7 mouse cellular contexts compared by ENCODE assay signal in the genomic region with DNA sequence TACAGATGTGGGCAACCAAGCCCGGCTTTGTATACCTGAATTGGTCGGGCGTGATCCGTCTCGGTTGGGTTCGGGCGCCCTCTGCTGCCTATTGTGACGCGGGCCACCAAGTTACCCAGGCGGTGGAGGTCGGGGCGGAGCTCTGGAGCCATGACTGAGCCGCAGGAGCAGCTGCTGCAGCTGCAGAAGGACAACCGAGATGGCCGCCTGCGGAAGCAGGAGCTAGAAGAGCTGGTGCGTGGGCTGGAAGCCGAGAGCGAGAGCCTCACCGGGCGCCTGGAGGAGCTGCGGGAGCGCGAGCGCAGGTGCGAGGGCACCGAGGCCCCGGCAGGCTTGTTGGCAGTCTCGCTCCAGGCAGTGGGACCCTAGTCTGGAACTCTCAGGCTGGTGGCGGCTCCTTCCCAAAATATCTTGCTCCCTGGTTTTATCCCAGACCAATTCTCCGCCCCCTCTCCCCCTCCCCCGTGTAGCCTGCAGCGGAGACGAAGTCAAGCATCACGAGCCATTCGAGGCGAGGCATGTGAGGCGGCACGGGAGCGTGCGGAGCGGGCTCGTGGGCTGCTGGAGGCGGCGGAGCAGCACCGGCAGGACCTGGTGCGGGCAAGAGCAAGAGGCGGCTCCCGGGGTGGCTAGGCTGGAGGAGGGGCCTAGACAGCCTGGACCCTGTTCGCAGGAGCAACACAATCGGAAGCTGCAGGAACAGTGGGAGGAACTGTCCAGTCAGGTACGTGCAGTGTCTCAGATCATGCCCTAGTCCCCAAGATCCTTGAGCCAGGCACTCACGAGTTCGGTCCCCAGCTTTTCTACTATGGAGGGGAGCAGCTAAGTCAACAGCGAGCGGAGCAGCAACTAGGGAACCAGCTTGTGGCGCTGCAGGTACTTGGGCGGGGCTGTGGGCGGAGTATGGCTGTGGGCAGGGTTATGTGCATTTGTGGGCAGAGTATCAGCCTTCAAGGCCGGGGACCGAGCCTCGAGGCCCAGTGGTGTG. TPM values are rescaled to one million over a fixed set of nuclear protein-coding genes. Genes with fewer than 3 reads are reported as not detected.
DNase-seq lines count a peak whose midpoint lies in the region; ATAC-seq and TF ChIP-seq lines count a peak whose summit lies in the region.

No protein-coding gene starts in this region.

- peak; percentile 85 for ATAC-seq in embryonic facial prominence, embryonic 12.5 days (ENCODE audit: insufficient number of reproducible peaks, insufficient read depth, low FRiP score, low TSS enrichment)
- peak; percentile 85 for ATAC-seq in limb, embryonic 12.5 days (ENCODE audit: insufficient number of reproducible peaks, insufficient read depth, low FRiP score, low TSS enrichment, low read depth)
- ATAC-seq in midbrain, embryonic 15.5 days (replicated peaks) = peak; percentile 90

- H3K27me3 ChIP-seq in embryonic facial prominence, embryonic 12.5 days = peaks cover 32% of the 10 kb centered on the region
- H3K27me3 ChIP-seq in kidney, adult 2 months (replicated peaks; ENCODE audit: control insufficient read depth, insufficient read depth, low read length) = no peaks in the 10 kb centered on the region
- peaks cover 34% of the 10 kb centered on the region for H3K27me3 ChIP-seq in limb, embryonic 12.5 days
- peaks cover 29% of the 10 kb centered on the region for H3K27me3 ChIP-seq in midbrain, embryonic 15.5 days (replicated peaks)
- H3K27me3 ChIP-seq in spleen, adult 2 months (ENCODE audit: control insufficient read depth, insufficient read depth, low read length) = no peaks in the 10 kb centered on the region

- no peaks in the 10 kb centered on the region for H3K9me3 ChIP-seq in embryonic facial prominence, embryonic 12.5 days
- no peaks in the 10 kb centered on the region for H3K9me3 ChIP-seq in limb, embryonic 12.5 days
- no peaks in the 10 kb centered on the region for H3K9me3 ChIP-seq in midbrain, embryonic 15.5 days

- peaks cover 18% of the 10 kb centered on the region; the same call in 1 of the 2 replicates for H3K36me3 ChIP-seq in embryonic facial prominence, embryonic 12.5 days
- no peaks in the 10 kb centered on the region; the same call in 1 of the 2 replicates for H3K36me3 ChIP-seq in kidney, adult 2 months (ENCODE audit: control insufficient read depth, insufficient read depth, low read length)
- H3K36me3 ChIP-seq in limb, embryonic 12.5 days = peaks cover 27% of the 10 kb centered on the region
- H3K36me3 ChIP-seq in midbrain, embryonic 15.5 days (replicated peaks) = peaks cover 10% of the 10 kb centered on the region; the same call in 1 of the 2 replicates
- H3K36me3 ChIP-seq in spleen, adult 2 months (ENCODE audit: control insufficient read depth, insufficient read depth, low read length) = peaks cover 5% of the 10 kb centered on the region; the same call in 1 of the 2 replicates

- H3K9ac ChIP-seq in embryonic facial prominence, embryonic 12.5 days = peak overlapping the region; percentile 35
- peak overlapping the region; percentile 56 for H3K9ac ChIP-seq in limb, embryonic 12.5 days (replicated peaks)
- peak overlapping the region; percentile 48 for H3K9ac ChIP-seq in midbrain, embryonic 15.5 days

- peak overlapping the region; percentile 86 for H3K4me2 ChIP-seq in embryonic facial prominence, embryonic 12.5 days (replicated peaks)
- peak overlapping the region; percentile 90 for H3K4me2 ChIP-seq in limb, embryonic 12.5 days
- peak overlapping the region; percentile 75 for H3K4me2 ChIP-seq in midbrain, embryonic 15.5 days

- peak; percentile 93 for DNase-seq in adrenal gland, postnatal 25 days
- peak; percentile 94 to 97 for DNase-seq in heart, adult 18-20 months
- DNase-seq in kidney, adult 2 months = peak; percentile 96
- DNase-seq in spleen, adult 2 months (ENCODE audit: low read depth in 1 of 2, low spot score in 2 of 2) = peak; percentile 71 to 92

- H3K27ac ChIP-seq in embryonic facial prominence, embryonic 12.5 days = no peak overlapping the region
- peak overlapping the region; percentile 26; the same call in 1 of the 2 replicates for H3K27ac ChIP-seq in kidney, adult 2 months (ENCODE audit: insufficient read depth, low read depth, low read length)
- H3K27ac ChIP-seq in limb, embryonic 12.5 days = 0 out of 2 replicates have a peak overlapping the region, but pooled peaks have one; percentile 53
- H3K27ac ChIP-seq in midbrain, embryonic 15.5 days = peak overlapping the region; percentile 82
- peak overlapping the region; percentile 31; the same call in 1 of the 2 replicates for H3K27ac ChIP-seq in spleen, adult 2 months (ENCODE audit: insufficient read depth, low read length)

- no peak for TF ChIP-seq POLR2A in kidney, adult 2 months (IDR thresholded peaks at IDR 0.05; ENCODE audit: low read depth, low read length)
- TF ChIP-seq POLR2A in spleen, adult 2 months (IDR thresholded peaks at IDR 0.05; ENCODE audit: low read depth, low read length) = no peak

- peak overlapping the region; percentile 55 for H3K4me3 ChIP-seq in embryonic facial prominence, embryonic 12.5 days
- peak overlapping the region; percentile 61 for H3K4me3 ChIP-seq in kidney, adult 2 months (ENCODE audit: insufficient read depth, low read depth, low read length)
- H3K4me3 ChIP-seq in limb, embryonic 12.5 days (replicated peaks) = peak overlapping the region; percentile 56
- peak overlapping the region; percentile 46 for H3K4me3 ChIP-seq in midbrain, embryonic 15.5 days
- H3K4me3 ChIP-seq in spleen, adult 2 months (ENCODE audit: extremely low read depth, insufficient read depth, insufficient read length) = peak overlapping the region; percentile 78

- WGBS in embryonic facial prominence, embryonic 12.5 days = under 1% methylated on average over 62 of the region's 62 CpGs
- 1% methylated on average over 62 of the region's 62 CpGs for WGBS in kidney, adult 2 months
- under 1% methylated on average over 62 of the region's 62 CpGs for WGBS in limb, embryonic 12.5 days
- WGBS in midbrain, embryonic 15.5 days = under 1% methylated on average over 62 of the region's 62 CpGs
- under 1% methylated on average over 61 of the region's 62 CpGs for WGBS in spleen, adult 2 months

- peak; percentile 91 for TF ChIP-seq CTCF in kidney, adult 2 months (conservative IDR thresholded peaks at IDR 0.05; ENCODE audit: insufficient read depth, insufficient read length, low read depth, low read length)
- TF ChIP-seq CTCF in spleen, adult 2 months (IDR thresholded peaks at IDR 0.05; ENCODE audit: extremely low read depth, insufficient read depth, insufficient read length, insufficient replicate concordance) = peak; percentile 74; the same call in 1 of the 2 replicates

- H3K4me1 ChIP-seq in embryonic facial prominence, embryonic 12.5 days = peaks cover 16% of the 10 kb centered on the region
- H3K4me1 ChIP-seq in kidney, adult 2 months (ENCODE audit: control insufficient read depth, insufficient read depth, low read length) = no peaks in the 10 kb centered on the region
- H3K4me1 ChIP-seq in limb, embryonic 12.5 days (replicated peaks) = peaks cover 16% of the 10 kb centered on the region
- peaks cover 22% of the 10 kb centered on the region for H3K4me1 ChIP-seq in midbrain, embryonic 15.5 days
- peaks cover 10% of the 10 kb centered on the region for H3K4me1 ChIP-seq in spleen, adult 2 months (ENCODE audit: control insufficient read depth, insufficient read depth, insufficient read length)

RNA-seq across cellular contexts. Expression of a gene that starts 0.6 kb away (rescaled TPM):
- total RNA-seq in adrenal gland, postnatal 25 days (2021) = 13.8 and 19.9 TPM in 2 replicates
- 15.0 TPM in 2 replicates for polyA plus RNA-seq in embryonic facial prominence, embryonic 12.5 days (2016; fragmentation: Nextera tagmentation; extraction: Ambion mirVana)
- total RNA-seq in heart, adult 18-20 months (2021) = 1 to 10 TPM; 1.2 to 1.6 TPM
- polyA plus RNA-seq in kidney, adult 2 months (2012; rRNA removed) = 7.7 and 8.0 TPM in 2 replicates
- 13.8 and 16.5 TPM in 2 replicates for polyA plus RNA-seq in limb, embryonic 12.5 days (2016; fragmentation: Nextera tagmentation; extraction: Ambion mirVana)
- 63.2 and 67.6 TPM in 2 replicates for polyA plus RNA-seq in midbrain, embryonic 15.5 days (2015; fragmentation: Nextera tagmentation; extraction: Ambion mirVana)
- polyA plus RNA-seq in spleen, adult 2 months (2012; rRNA removed) = 20.0 and 22.9 TPM in 2 replicates

RNA-seq across cellular contexts. Expression of a gene that starts 43.1 kb away (rescaled TPM):
- 2.3 and 2.6 TPM in 2 replicates for total RNA-seq in adrenal gland, postnatal 25 days (2021)
- 10.6 and 12.7 TPM in 2 replicates for polyA plus RNA-seq in embryonic facial prominence, embryonic 12.5 days (2016; fragmentation: Nextera tagmentation; extraction: Ambion mirVana)
- total RNA-seq in heart, adult 18-20 months (2021) = 1 to 10 TPM; 1.3 to 1.5 TPM
- polyA plus RNA-seq in kidney, adult 2 months (2012; rRNA removed) = 1.5 and 1.8 TPM in 2 replicates
- polyA plus RNA-seq in limb, embryonic 12.5 days (2016; fragmentation: Nextera tagmentation; extraction: Ambion mirVana) = 13.7 TPM in 2 replicates
- 11.1 and 11.6 TPM in 2 replicates for polyA plus RNA-seq in midbrain, embryonic 15.5 days (2015; fragmentation: Nextera tagmentation; extraction: Ambion mirVana)
- 1.2 and 1.5 TPM in 2 replicates for polyA plus RNA-seq in spleen, adult 2 months (2012; rRNA removed)

RNA-seq across cellular contexts. Expression of a gene that starts 54.7 kb away (rescaled TPM):
- 0.24 and 4.8 TPM in 2 replicates for total RNA-seq in adrenal gland, postnatal 25 days (2021)
- polyA plus RNA-seq in embryonic facial prominence, embryonic 12.5 days (2016; fragmentation: Nextera tagmentation; extraction: Ambion mirVana) = 0.39 and 0.51 TPM in 2 replicates
- total RNA-seq in heart, adult 18-20 months (2021) = 1 to 10 TPM; 1.2 to 1.3 TPM
- polyA plus RNA-seq in kidney, adult 2 months (2012; rRNA removed) = 0.57 and 0.80 TPM in 2 replicates
- polyA plus RNA-seq in limb, embryonic 12.5 days (2016; fragmentation: Nextera tagmentation; extraction: Ambion mirVana) = 0.29 and 0.54 TPM in 2 replicates
- polyA plus RNA-seq in midbrain, embryonic 15.5 days (2015; fragmentation: Nextera tagmentation; extraction: Ambion mirVana) = 5.8 and 6.0 TPM in 2 replicates
- polyA plus RNA-seq in spleen, adult 2 months (2012; rRNA removed) = 0.05 and 0.14 TPM in 2 replicates
